Mouse (Mus musculus) embryonic stem cell, embryonic (primary cell): ENCODE data around the gene Galnt3.

Experiments
- CTCF ChIA-PET, 4 experiments: fragments of 300-600 bp in 2 of 4; fragments of 350-600 bp in 2 of 4; sonication (Branson Sonifier 250); formaldehyde crosslinking; loops; one replicate each; lab custom pipeline; 2022; ENCODE audit warnings: inconsistent platforms in 2 of 4; lab: Charles Lee
- POLR2A ChIA-PET, 4 experiments: fragments of 300-600 bp in 2 of 4; fragments of 350-600 bp in 2 of 4; sonication (Branson Sonifier 250); formaldehyde crosslinking; loops; one replicate each; lab custom pipeline; 2022; ENCODE audit warnings: antibody characterized with exemption in 4 of 4, inconsistent platforms in 1 of 4; lab: Charles Lee

Gene Galnt3

GRCm38 (mm10) chr2:66124591-66125271, at the start of gene Galnt3:
TSS of gene Galnt3 (minus strand) at chr2:66124994.
- ChIA-PET POLR2A (interaction anchor here in 1 of 4 experiments (0.7 kb wide), 1 partner anchor 126 kb away, joined by 3 read pairs; no protein-coding TSS in a partner anchor), CTCF (interaction anchor here in 3 of 4 experiments (0.7 to 1.0 kb wide), 3 partner anchors 27 to 285 kb away, joined by 3 read pairs; no protein-coding TSS in a partner anchor)

GRCm38 (mm10) chr2:66173134-66173533, 48.3 kb upstream of the Galnt3 start:
- POLR2A ChIA-PET = no interaction called here
- CTCF ChIA-PET = no interaction called here

GRCm38 (mm10) chr2:66171643-66172042, 46.8 kb upstream of the Galnt3 start:
- ChIA-PET POLR2A (interaction anchor here in 1 of 4 experiments (0.6 kb wide), 1 partner anchor 81 kb away, joined by 3 read pairs; no protein-coding TSS in a partner anchor), CTCF (no interaction called here)

- ChIA-PET CTCF (no interaction called here), POLR2A (interaction anchor here in 1 of 4 experiments (0.6 kb wide), 2 partner anchors 73 to 81 kb away, joined by 3 read pairs; no protein-coding TSS in a partner anchor)
These were observed 45.9 kb upstream of the Galnt3 start for GRCm38 (mm10) chr2:66170721-66171120.

- POLR2A ChIA-PET = interaction anchor here in 1 of 4 experiments (0.7 kb wide), 1 partner anchor 14 kb away, joined by 3 read pairs; no protein-coding TSS in a partner anchor
- CTCF ChIA-PET = no interaction called here
These were observed 40.2 kb upstream of the Galnt3 start for GRCm38 (mm10) chr2:66165025-66165424.

GRCm38 (mm10) chr2:66158140-66158915, 33.5 kb upstream of the Galnt3 start:
- ChIA-PET POLR2A (no interaction called here), CTCF (no interaction called here)

- ChIA-PET POLR2A (interaction anchor here in 1 of 4 experiments (0.5 to 1.5 kb wide), 2 partner anchors 9 to 445 kb away, joined by 3 read pairs; no protein-coding TSS in a partner anchor), CTCF (interaction anchor here in 1 of 4 experiments (1.1 kb wide), 1 partner anchor 26 kb away, joined by 3 read pairs; the partner anchor contains the start of gene Galnt3)
These were observed 26.6 kb upstream of the Galnt3 start for GRCm38 (mm10) chr2:66151436-66151835.

- ChIA-PET POLR2A (interaction anchor here in 1 of 4 experiments (0.5 kb wide), 1 partner anchor 445 kb away, joined by 3 read pairs; no protein-coding TSS in a partner anchor), CTCF (no interaction called here)
These were observed 25.7 kb upstream of the Galnt3 start for GRCm38 (mm10) chr2:66150531-66150930.

GRCm38 (mm10) chr2:66148654-66149230, 23.9 kb upstream of the Galnt3 start:
- POLR2A ChIA-PET = no interaction called here
- CTCF ChIA-PET = no interaction called here

GRCm38 (mm10) chr2:66146473-66146872, 21.7 kb upstream of the Galnt3 start:
- ChIA-PET CTCF (no interaction called here), POLR2A (interaction anchor here in 1 of 4 experiments (0.6 kb wide), 1 partner anchor 79 kb away, joined by 4 read pairs; no protein-coding TSS in a partner anchor)

GRCm38 (mm10) chr2:66144770-66145169, 20.0 kb upstream of the Galnt3 start:
- ChIA-PET CTCF (no interaction called here), POLR2A (no interaction called here)

GRCm38 (mm10) chr2:66143284-66143683, 18.5 kb upstream of the Galnt3 start:
- POLR2A ChIA-PET = interaction anchor here in 1 of 4 experiments (1.6 kb wide), 1 partner anchor 9 kb away, joined by 3 read pairs; no protein-coding TSS in a partner anchor
- CTCF ChIA-PET = no interaction called here

GRCm38 (mm10) chr2:66142711-66143110, 17.9 kb upstream of the Galnt3 start:
- ChIA-PET CTCF (no interaction called here), POLR2A (interaction anchor here in 1 of 4 experiments (1.6 kb wide), 1 partner anchor 9 kb away, joined by 3 read pairs; no protein-coding TSS in a partner anchor)

GRCm38 (mm10) chr2:66142268-66142667, 17.5 kb upstream of the Galnt3 start:
- CTCF ChIA-PET = no interaction called here
- POLR2A ChIA-PET = interaction anchor here in 1 of 4 experiments (1.6 kb wide), 1 partner anchor 10 kb away, joined by 3 read pairs; no protein-coding TSS in a partner anchor

GRCm38 (mm10) chr2:66140246-66140645, 15.5 kb upstream of the Galnt3 start:
- POLR2A ChIA-PET = no interaction called here
- CTCF ChIA-PET = no interaction called here

GRCm38 (mm10) chr2:66131862-66132544, 7.2 kb upstream of the Galnt3 start:
- POLR2A ChIA-PET = no interaction called here
- CTCF ChIA-PET = no interaction called here

GRCm38 (mm10) chr2:66128941-66129340, 4.1 kb upstream of the Galnt3 start:
- CTCF ChIA-PET = no interaction called here
- POLR2A ChIA-PET = no interaction called here

- ChIA-PET POLR2A (no interaction called here), CTCF (no interaction called here)
These were observed 2.7 kb upstream of the Galnt3 start for GRCm38 (mm10) chr2:66127541-66127940.

GRCm38 (mm10) chr2:66126936-66127335, 2.1 kb upstream of the Galnt3 start:
- ChIA-PET POLR2A (no interaction called here), CTCF (no interaction called here)
